Mouse (Mus musculus) embryonic facial prominence, embryonic 12.5 days (tissue): ENCODE results near the gene Pigu. TPM values are rescaled to one million over a fixed set of nuclear protein-coding genes. Genes with fewer than 3 reads are reported as not detected.
A peak's percentile ranks its signal among the peaks of the same experiment; 100 is the strongest.

Source experiments
- ATAC-seq: fragments of 200-750 bp; cut with Nextera tagmentation; 2 replicates; pipeline ENCODE4 v1.8.0; 2017; ENCODE audit not compliant: insufficient number of reproducible peaks, insufficient read depth, low FRiP score, low TSS enrichment
- H3K27ac ChIP-seq: fragments of 300-500 bp; sonication (generic); 2 replicates; pipeline ENCODE4 v1.5.1; 2016; ENCODE audit warnings: mild to moderate bottlenecking
- H3K27me3 ChIP-seq: fragments of 300-500 bp; sonication (generic); 2 replicates; pipeline ENCODE4 v1.6.1; 2016; ENCODE audit warnings: mild to moderate bottlenecking, moderate library complexity
- H3K36me3 ChIP-seq: fragments of 300-500 bp; sonication (generic); 2 replicates; pipeline ENCODE4 v1.6.1; 2016; ENCODE audit warnings: mild to moderate bottlenecking
- H3K4me1 ChIP-seq: fragments of 300-500 bp; sonication (generic); 2 replicates; pipeline ENCODE4 v1.6.1; 2016
- H3K4me2 ChIP-seq: fragments of 300-500 bp; sonication (generic); replicated peaks from 2 replicates; pipeline ENCODE4 v1.6.1; 2016; ENCODE audit warnings: mild to moderate bottlenecking, moderate library complexity
- H3K4me3 ChIP-seq: fragments of 300-500 bp; sonication (generic); 2 replicates; pipeline ENCODE4 v1.5.1; 2016; ENCODE audit warnings: mild to moderate bottlenecking
- H3K9ac ChIP-seq: fragments of 300-500 bp; sonication (generic); 2 replicates; pipeline ENCODE4 v1.6.1; 2016; ENCODE audit warnings: mild to moderate bottlenecking, moderate library complexity
- H3K9me3 ChIP-seq: fragments of 300-500 bp; sonication (generic); 2 replicates; pipeline ENCODE4 v1.6.1; 2016; ENCODE audit warnings: mild to moderate bottlenecking, moderate library complexity
- WGBS: fragments of 180-500 bp; shearing (Covaris S2); methylation state at CpG from one replicate; pipeline ENCODE4 v1.1.7; 2016; 5-methylcytosine and 5-hydroxymethylcytosine counted together
- polyA plus RNA-seq: library from polyadenylated mRNA; unstranded; fragments of >200 nt; fragmentation: Nextera tagmentation; extraction: Ambion mirVana; gene quantifications from 2 replicates; pipeline ENCODE4 v1.2.1, GENCODE M21; 2016

The Pigu gene
- 45.1 and 46.1 TPM in 2 replicates for polyA plus RNA-seq

DNA sequence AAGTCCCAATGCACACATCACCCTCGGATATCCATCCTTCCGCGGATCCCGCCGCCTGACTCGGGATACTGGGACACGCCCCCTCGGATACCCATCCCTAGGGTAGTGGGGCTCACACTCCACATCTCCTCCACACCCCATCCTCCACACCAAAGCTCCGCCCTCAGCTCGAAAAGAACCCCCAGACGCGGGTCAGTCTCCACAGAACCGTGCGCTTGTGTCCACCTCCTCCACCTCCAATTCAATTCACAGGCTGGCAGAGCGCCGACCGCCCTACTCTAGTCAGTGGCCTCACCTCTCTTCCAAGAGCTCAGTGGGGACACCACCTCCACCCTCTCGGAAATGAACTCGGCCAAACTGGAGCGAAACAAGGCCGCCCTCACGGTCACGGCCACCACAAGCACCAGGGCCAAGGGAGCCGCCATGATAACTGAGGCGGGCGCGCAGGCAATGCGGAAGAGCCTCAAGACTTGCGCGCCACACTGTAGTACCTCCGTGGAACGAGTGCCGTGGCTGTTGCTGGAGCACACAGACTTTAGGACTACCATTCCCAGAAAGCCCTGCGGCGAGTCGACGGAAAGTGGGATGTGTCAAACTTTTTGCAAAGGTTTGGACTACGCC, at the start of gene Pigu:
Gene Pigu (minus strand): TSS at position 460 of the 621 bp plus-strand sequence.
- ATAC-seq, result peak; percentile 99
- Histone ChIP-seq H3K4me3 (peak within 1 kb of the TSS; percentile 83), H3K4me1 (peaks cover 13% of the 10 kb centered on the region), H3K4me2 (peak within 1 kb of the TSS; percentile 81), H3K9me3 (no peaks in the 10 kb centered on the region), H3K9ac (peak within 1 kb of the TSS; percentile 80), H3K36me3 (no peaks in the 10 kb centered on the region), H3K27ac (peak within 1 kb of the TSS; percentile 70), H3K27me3 (no peaks in the 10 kb centered on the region)
- under 1% methylated on average over 38 of the region's 38 CpGs for WGBS

DNA sequence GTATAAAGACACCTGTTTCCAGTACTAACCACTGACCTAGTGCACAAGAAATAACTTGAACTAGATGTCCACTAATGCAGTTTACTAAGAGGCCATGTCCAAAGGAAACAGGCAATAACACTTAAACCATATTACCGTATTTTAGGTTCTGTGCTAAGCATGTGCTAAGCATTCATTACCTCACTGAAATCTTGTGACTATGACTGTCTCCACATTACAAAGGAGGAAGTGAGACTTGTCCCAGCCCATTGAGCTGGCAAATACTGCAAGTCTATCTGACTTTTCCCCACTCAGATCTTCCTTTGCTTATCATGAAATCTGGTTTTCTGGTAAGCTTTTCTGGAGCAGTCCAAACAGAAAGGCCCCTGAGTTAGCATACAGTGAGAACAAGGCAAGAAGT, 47.4 kb upstream of the Pigu start:
- H3K27me3 ChIP-seq, result no peaks in the 10 kb centered on the region
- no peak overlapping the region for H3K4me3 ChIP-seq
- H3K9me3 ChIP-seq, result no peaks in the 10 kb centered on the region
- no peak overlapping the region for H3K4me2 ChIP-seq
- ATAC-seq, result no peak
- WGBS, result 80% methylated on average over 1 of the region's 1 CpGs
- H3K4me1 ChIP-seq, result no peaks in the 10 kb centered on the region
- H3K9ac ChIP-seq, result no peak overlapping the region
- no peak overlapping the region for H3K27ac ChIP-seq
- H3K36me3 ChIP-seq, result peaks cover 49% of the 10 kb centered on the region

DNA sequence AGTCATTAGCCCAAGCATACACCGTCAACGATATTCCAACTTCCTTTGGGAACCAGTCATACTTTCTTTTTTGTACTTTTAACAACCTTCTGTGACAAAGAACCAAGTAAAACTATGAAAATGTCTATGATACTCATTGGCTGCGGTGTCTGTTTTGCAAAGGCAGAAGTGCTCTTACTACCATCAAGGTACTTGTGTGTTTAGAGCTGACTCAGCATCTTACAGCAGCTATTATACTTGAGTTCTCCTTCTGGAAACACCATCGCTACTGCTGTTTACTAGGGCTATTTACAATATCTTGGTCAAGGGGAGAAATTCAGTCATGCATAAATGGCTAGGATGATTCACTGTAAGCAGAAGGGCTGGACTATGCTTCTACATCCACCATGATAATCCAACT, 44.7 kb upstream of the Pigu start:
- no peaks in the 10 kb centered on the region for H3K4me1 ChIP-seq
- 98% methylated on average over 4 of the region's 4 CpGs for WGBS
- peaks cover 45% of the 10 kb centered on the region for H3K36me3 ChIP-seq
- no peaks in the 10 kb centered on the region for H3K9me3 ChIP-seq
- no peak overlapping the region for H3K27ac ChIP-seq
- no peak overlapping the region for H3K4me3 ChIP-seq
- no peak for ATAC-seq
- no peak overlapping the region for H3K9ac ChIP-seq
- no peak overlapping the region for H3K4me2 ChIP-seq
- H3K27me3 ChIP-seq, result no peaks in the 10 kb centered on the region

DNA sequence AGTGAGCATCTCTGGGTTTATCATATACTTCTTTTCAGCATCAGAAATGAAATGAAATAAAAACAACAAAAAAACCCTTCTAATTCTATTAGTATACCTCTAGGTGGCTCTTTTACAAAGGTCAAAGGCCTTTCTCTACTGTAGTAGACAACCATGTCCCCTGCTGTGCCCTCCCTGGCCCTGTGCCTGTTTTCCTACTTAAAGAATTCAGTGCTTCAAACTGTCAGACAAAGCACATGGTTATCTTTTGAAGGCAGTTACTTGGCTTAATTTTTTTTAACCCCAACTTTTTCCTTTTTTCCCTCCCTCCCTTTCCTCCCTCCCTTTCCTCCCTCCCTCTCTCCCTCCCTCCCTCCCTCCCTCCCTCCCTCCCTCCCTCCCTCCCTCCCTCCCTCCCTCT, 43.0 kb upstream of the Pigu start:
- H3K9me3 ChIP-seq, result no peaks in the 10 kb centered on the region

DNA sequence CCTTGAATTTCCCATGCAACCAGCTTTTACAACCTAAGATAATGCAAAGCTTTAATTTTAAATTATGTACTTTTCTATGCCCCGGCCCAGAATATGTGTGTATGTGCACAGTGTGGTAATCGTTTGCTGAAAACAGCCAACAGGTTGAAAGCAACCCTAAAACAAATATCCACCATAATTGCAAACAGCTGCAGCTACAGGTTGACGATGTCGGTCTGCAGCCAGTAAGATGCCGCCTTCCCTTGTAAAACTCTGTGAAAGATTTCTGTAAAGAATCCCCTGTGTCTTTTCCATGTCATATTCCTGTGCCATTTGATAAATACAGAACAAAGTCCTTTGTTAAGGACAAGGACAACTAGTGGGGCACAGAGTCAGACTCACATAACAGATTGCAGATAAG, 37.4 kb upstream of the Pigu start:
- Histone ChIP-seq H3K9ac (no peak overlapping the region), H3K4me2 (no peak overlapping the region), H3K27me3 (no peaks in the 10 kb centered on the region), H3K36me3 (peaks cover 37% of the 10 kb centered on the region), H3K4me1 (no peaks in the 10 kb centered on the region), H3K9me3 (no peaks in the 10 kb centered on the region), H3K4me3 (no peak overlapping the region), H3K27ac (no peak overlapping the region)
- ATAC-seq, result no peak
- 29% methylated on average over 5 of the region's 5 CpGs for WGBS

More for the DNA sequence above, 43.0 kb upstream of the Pigu start:
- Histone ChIP-seq H3K4me3 (no peak overlapping the region), H3K27ac (no peak overlapping the region), H3K4me1 (no peaks in the 10 kb centered on the region), H3K36me3 (peaks cover 39% of the 10 kb centered on the region), H3K4me2 (no peak overlapping the region), H3K9ac (no peak overlapping the region), H3K27me3 (no peaks in the 10 kb centered on the region)
- ATAC-seq, result no peak

DNA sequence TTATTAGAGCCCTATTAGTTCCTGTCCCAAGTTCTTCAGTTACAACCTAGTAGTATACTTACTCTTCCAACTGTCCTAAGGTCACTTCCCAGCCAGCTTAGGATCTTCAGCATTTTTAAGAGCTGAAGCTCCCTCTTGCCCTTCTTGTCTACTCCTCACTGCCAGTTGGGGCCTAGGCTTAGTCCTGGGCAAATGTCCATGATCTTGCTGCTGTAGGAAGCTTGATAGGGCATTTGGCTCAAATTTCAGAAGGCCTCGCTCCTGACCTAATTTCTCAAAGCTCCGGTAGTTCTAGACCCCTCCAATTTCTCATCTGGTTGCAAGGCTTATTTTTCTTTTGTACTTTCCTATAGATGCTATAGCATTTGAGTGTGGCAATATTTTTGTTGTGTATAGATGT, 31.3 kb upstream of the Pigu start:
- Histone ChIP-seq H3K27ac (no peak overlapping the region), H3K36me3 (peaks cover 28% of the 10 kb centered on the region), H3K27me3 (no peaks in the 10 kb centered on the region; the same call in 1 of the 2 replicates), H3K4me3 (no peak overlapping the region), H3K9me3 (no peaks in the 10 kb centered on the region), H3K4me1 (peaks cover 17% of the 10 kb centered on the region; the same call in 1 of the 2 replicates), H3K9ac (no peak overlapping the region), H3K4me2 (no peak overlapping the region)
- no peak for ATAC-seq
- 82% methylated on average over 2 of the region's 2 CpGs for WGBS

DNA sequence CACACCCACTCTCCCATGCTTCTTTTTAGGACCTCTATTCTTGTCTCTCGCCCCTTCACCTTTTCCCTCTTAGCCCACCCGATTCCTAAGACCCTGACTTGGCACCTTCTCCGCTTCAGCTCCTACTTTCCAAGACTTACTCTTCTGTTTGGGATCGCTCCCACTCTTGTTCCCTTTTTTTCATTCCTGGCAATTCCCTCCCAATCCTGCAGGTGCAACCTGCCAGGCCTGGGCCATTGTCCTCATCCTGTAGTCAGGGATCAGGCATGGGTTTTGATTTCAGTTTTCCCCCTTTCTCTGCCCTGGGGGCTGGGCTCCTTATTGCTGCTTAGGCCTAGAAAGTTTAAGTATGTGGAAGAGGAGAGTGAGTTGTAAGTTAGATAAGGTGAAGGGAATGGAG, 29.8 kb upstream of the Pigu start:
- no peak for ATAC-seq
- Histone ChIP-seq H3K36me3 (peaks cover 28% of the 10 kb centered on the region), H3K27me3 (no peaks in the 10 kb centered on the region; the same call in 1 of the 2 replicates), H3K27ac (no peak overlapping the region), H3K9me3 (no peaks in the 10 kb centered on the region), H3K4me1 (peaks cover 32% of the 10 kb centered on the region), H3K4me2 (no peak overlapping the region), H3K9ac (0 out of 2 replicates have a peak overlapping the region, but pooled peaks have one; percentile 10), H3K4me3 (no peak overlapping the region)
- WGBS, result 57% methylated on average over 4 of the region's 4 CpGs

DNA sequence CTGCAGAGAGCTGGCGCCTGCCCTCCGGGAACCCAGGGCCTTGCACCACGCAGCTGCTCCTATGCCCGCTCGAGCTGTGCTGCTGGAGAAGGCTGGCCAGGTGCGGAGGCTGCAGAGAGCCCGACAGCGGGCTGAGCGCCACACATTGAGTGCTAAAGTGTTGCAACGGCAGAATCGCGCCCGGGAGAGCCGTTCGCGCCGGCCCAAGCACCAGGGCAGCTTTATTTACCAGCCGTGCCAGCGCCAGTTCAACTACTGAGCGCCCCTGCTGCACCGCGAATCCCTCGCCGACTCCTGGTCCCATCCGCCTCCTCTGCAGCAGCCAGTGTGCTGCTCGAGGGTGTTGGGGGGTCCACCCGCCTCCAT, 29.3 kb upstream of the Pigu start:
- H3K9ac ChIP-seq, result no peak overlapping the region
- no peak for ATAC-seq
- peaks cover 32% of the 10 kb centered on the region for H3K4me1 ChIP-seq
- no peaks in the 10 kb centered on the region for H3K9me3 ChIP-seq
- peaks cover 28% of the 10 kb centered on the region for H3K36me3 ChIP-seq
- no peak overlapping the region for H3K27ac ChIP-seq
- 17% methylated on average over 27 of the region's 27 CpGs for WGBS
- H3K4me2 ChIP-seq, result 0 out of 2 replicates have a peak overlapping the region, but pooled peaks have one; percentile 1
- no peaks in the 10 kb centered on the region; the same call in 1 of the 2 replicates for H3K27me3 ChIP-seq
- no peak overlapping the region for H3K4me3 ChIP-seq

DNA sequence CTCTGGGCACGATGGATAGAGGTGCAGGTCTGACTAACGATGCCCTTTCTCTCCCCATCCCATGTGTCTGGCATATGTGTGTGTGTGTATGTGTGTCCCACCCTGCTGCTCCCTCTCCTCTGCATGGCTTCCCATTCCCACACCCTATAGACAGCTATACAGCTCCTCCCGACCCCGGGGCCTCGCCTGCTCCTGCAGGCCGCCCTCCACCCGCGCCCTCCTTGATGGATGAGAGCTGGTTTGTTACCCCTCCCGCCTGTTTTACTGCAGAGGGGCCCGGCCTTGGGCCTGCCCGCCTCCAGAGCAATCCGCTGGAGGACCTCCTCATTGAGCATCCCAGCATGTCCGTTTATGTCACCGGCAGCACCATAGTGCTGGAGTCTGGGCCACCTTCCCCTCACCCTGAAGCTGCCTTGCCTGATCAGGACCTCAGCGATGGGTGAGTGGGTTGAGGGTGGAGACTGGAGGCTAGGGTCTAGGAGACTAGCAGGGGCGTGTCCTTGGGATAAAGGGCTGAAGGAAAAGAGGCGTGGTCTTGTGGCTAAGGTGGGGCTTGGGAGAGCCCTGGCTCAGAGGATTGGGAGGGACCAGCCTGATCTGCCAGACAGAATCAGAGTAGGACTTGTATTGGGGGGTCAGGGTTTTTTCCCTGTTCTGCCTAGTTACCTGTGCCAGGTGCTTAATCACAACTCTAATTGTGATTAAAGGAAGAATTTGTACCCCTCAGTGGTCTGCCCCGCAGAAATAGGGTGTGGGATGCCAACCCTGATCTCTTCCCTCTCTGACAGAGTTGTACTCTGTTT, 28.7 kb upstream of the Pigu start:
- no peak for ATAC-seq
- Histone ChIP-seq H3K9ac (no peak overlapping the region), H3K4me3 (no peak overlapping the region), H3K4me2 (0 out of 2 replicates have a peak overlapping the region, but pooled peaks have one; percentile 1), H3K27ac (no peak overlapping the region), H3K9me3 (no peaks in the 10 kb centered on the region), H3K27me3 (no peaks in the 10 kb centered on the region; the same call in 1 of the 2 replicates), H3K36me3 (peaks cover 23% of the 10 kb centered on the region), H3K4me1 (peaks cover 34% of the 10 kb centered on the region)
- 59% methylated on average over 18 of the region's 18 CpGs for WGBS

DNA sequence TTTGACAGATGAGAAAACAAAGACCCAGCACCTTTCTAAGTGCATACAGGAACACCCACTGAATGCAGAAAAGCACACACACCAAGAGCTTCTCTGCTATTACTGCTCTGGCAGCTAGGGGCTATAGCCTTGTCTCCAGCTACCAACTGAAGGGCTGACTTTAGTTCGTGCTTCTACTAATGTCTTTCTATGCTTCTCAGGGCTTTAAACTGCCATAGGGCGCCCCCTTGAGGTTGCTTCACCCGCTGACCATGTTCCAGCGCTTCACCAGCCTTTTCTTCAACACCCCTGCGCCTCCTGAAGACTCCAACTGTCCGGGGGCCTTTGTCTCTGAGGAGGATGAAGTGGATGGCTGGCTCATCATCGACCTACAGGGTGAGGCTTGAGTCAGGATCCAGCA, 27.9 kb upstream of the Pigu start:
- H3K27ac ChIP-seq, result no peak overlapping the region
- H3K4me1 ChIP-seq, result peaks cover 36% of the 10 kb centered on the region
- ATAC-seq, result no peak
- H3K4me3 ChIP-seq, result no peak overlapping the region
- peaks cover 19% of the 10 kb centered on the region for H3K36me3 ChIP-seq
- no peak overlapping the region for H3K9ac ChIP-seq
- peaks cover 4% of the 10 kb centered on the region; the same call in 1 of the 2 replicates for H3K27me3 ChIP-seq
- H3K9me3 ChIP-seq, result no peaks in the 10 kb centered on the region
- 32% methylated on average over 7 of the region's 7 CpGs for WGBS
- no peak overlapping the region for H3K4me2 ChIP-seq

DNA sequence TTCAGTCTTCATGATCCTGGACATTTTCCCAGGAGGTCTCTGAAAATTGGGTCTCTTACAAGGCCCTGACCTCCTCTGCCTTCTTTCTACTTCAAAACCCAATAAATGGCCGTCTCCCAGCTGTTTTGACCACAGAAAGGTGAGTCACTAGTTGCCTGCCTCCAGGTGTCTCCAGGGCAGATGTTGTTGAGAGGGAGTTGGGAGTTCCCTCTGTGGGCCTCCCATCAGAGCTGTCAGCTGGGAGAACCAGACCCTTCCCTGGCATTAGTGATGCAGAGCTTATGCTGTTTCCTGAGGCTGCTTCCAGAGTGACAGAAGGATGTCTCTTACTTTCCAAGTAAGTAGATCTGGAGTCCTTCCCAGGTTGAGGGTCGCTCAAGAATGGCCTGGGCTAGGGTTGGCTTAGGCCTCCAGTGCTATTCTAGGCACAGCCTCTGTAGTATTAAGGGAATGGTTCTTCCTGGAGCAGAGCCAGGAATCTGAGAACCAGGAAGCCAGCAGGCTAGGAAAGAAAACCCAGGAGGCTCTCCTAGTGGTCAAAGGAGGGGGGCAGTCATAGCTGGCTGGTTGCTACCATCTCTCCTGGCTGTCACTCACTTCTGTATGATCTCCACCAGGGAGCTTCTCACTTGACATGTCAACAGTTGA, 25.7 kb upstream of the Pigu start:
- H3K4me1 ChIP-seq, result peaks cover 36% of the 10 kb centered on the region
- peaks cover 14% of the 10 kb centered on the region; the same call in 1 of the 2 replicates for H3K27me3 ChIP-seq
- H3K4me2 ChIP-seq, result peak overlapping the region; percentile 75
- H3K36me3 ChIP-seq, result peaks cover 10% of the 10 kb centered on the region
- H3K9ac ChIP-seq, result no peak overlapping the region
- no peaks in the 10 kb centered on the region for H3K9me3 ChIP-seq
- H3K27ac ChIP-seq, result 0 out of 2 replicates have a peak overlapping the region, but pooled peaks have one; percentile 12
- H3K4me3 ChIP-seq, result peak overlapping the region; percentile 82
- 87% methylated on average over 2 of the region's 2 CpGs for WGBS
- no peak for ATAC-seq
